Mouse (Mus musculus): ENCODE measurements at regions not wholly inside any gene's neighbourhood (a gene's known extent, or its start where the extent isn't known, plus 50 kb on each side); places are given as distances from the start of the nearest gene placed in this dataset.

DNA sequence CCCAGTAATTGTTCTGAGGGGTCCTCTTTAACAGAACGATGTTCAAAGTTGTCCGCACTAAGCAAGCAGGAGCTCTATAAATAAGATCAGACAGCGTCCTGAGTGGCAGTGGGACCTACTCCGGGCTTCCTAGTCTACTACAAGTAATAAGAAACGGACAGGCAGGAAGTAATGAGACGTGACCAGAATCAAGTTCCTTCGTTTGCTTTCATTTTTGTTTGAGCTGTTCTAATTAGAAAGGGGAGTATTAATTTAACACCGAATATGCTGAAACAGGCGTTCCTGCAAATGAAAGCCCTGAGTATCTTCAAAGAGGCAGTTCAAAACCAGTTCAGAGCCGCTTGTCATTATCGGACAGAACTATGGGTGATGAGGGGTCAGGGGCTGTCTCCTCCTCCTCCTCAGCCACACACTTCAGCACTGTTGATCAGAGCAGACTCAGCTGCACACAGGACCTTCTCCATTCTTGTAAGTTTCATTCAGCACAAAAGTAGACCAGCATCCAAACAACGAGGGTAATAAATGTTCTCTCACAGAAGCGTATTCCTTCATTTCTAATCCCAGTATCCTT lies 439.2 kb upstream of the Intu start:
- TF ChIP-seq POLR2A (IDR thresholded peaks at IDR 0.05; ENCODE audit: borderline replicate concordance, insufficient read depth, low read length) (no peak), CTCF (IDR thresholded peaks at IDR 0.05; ENCODE audit: borderline replicate concordance, insufficient read depth, low read depth, low read length) (no peak)
